ENCODE assay signal across 27 mouse cellular contexts in genomic region chr3:144137483-144137882, GRCm38 (mm10).
"Had no signal": no experiment of that assay in that cellular context is flagged by ENCODE, and none has a peak within 500 bp of the region (broad histone marks: within the 10 kb centered on the region; RNA-seq: fewer than 3 reads in every experiment).

No protein-coding gene starts in this region.

- H3K4me2 ChIP-seq: heart, embryonic 13.5 days; heart, embryonic 15.5 days; hindbrain, embryonic 13.5 days; hindbrain, embryonic 15.5 days; intestine, embryonic 15.5 days; kidney, embryonic 15.5 days; limb, embryonic 12.5 days; liver, embryonic 11.5 days; liver, embryonic 13.5 days; liver, embryonic 15.5 days had no signal

- H3K9ac ChIP-seq: heart, embryonic 13.5 days; heart, embryonic 15.5 days; hindbrain, embryonic 13.5 days; hindbrain, embryonic 15.5 days; intestine, embryonic 15.5 days; kidney, embryonic 15.5 days; limb, embryonic 12.5 days; liver, embryonic 13.5 days; liver, embryonic 15.5 days had no signal

- ATAC-seq: hindbrain, postnatal 0 days; intestine, embryonic 15.5 days had no signal

- DNase-seq: gastrocnemius, adult 2 months; gastrocnemius, postnatal 10 days; gastrocnemius, postnatal 25 days; heart, adult 2 months; heart, postnatal 14 days; heart, postnatal 36 days; kidney, adult 11 months; kidney, adult 2 months; kidney, adult 9 months; kidney, postnatal 14 days; kidney, postnatal 36 days; layer of hippocampus, adult 9-11 months; layer of hippocampus, postnatal 36 days; liver; liver, embryonic 13.5 days had no signal

- H3K27me3 ChIP-seq: heart, embryonic 13.5 days; heart, embryonic 15.5 days; hindbrain, embryonic 13.5 days; hindbrain, embryonic 15.5 days; intestine, embryonic 15.5 days; kidney, embryonic 15.5 days; limb, embryonic 12.5 days; liver, embryonic 13.5 days; liver, embryonic 15.5 days had no signal

- H3K4me3 ChIP-seq: gastrocnemius, adult 2 months; heart, adult 2 months; heart, embryonic 13.5 days; heart, embryonic 15.5 days; hindbrain, embryonic 13.5 days; hindbrain, embryonic 15.5 days; intestine, embryonic 15.5 days; kidney, embryonic 15.5 days; limb, embryonic 10.5 days; limb, embryonic 12.5 days; liver, embryonic 13.5 days; liver, embryonic 15.5 days had no signal

- H3K9me3 ChIP-seq: heart, embryonic 13.5 days; heart, embryonic 15.5 days; hindbrain, embryonic 13.5 days; hindbrain, embryonic 15.5 days; intestine, embryonic 15.5 days; kidney, embryonic 15.5 days; limb, embryonic 10.5 days; limb, embryonic 12.5 days; liver, embryonic 13.5 days; liver, embryonic 15.5 days had no signal

- H3K4me1 ChIP-seq: heart, embryonic 13.5 days; heart, embryonic 15.5 days; hindbrain, embryonic 15.5 days; kidney, embryonic 15.5 days; limb, embryonic 12.5 days; liver, embryonic 13.5 days; liver, embryonic 15.5 days had no signal

- H3K27ac ChIP-seq: gastrocnemius, adult 2 months; heart, adult 2 months; heart, embryonic 13.5 days; heart, embryonic 15.5 days; hindbrain, embryonic 13.5 days; hindbrain, embryonic 15.5 days; hindbrain, postnatal 0 days; intestine, embryonic 15.5 days; kidney, embryonic 15.5 days; kidney, postnatal 0 days; limb, embryonic 10.5 days; limb, embryonic 12.5 days; liver, embryonic 13.5 days; liver, embryonic 15.5 days had no signal

- H3K36me3 ChIP-seq: heart, embryonic 13.5 days; heart, embryonic 15.5 days; hindbrain, embryonic 13.5 days; hindbrain, embryonic 15.5 days; intestine, embryonic 15.5 days; kidney, embryonic 15.5 days; limb, embryonic 10.5 days; limb, embryonic 12.5 days; liver, embryonic 13.5 days; liver, embryonic 15.5 days had no signal
